Mouse (Mus musculus): Measurements from ENCODE around the gene Nap1l5.

Gene Nap1l5

DNA sequence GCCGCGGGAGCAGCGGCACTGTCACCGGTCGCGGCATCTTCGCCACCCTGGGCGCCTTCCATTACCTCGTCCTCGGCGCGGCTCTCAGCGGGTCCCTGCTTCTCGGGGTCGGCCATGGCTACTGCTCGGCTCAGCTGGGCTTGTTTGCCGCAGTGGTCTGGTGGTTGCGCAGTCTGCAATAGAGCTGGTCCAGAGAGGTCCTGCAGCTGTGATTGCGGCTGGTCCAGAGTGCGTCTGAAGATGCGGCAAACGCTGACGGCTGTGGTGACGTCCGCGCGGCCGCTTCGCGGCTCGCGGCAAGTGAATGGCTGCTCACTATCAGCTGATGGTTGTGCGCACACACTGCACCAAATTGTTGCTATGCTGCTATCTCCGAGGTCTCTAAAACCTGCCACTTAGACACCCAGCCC, at the start of gene Nap1l5:
Gene Nap1l5 (minus strand): TSS at position 225 of the 410 bp plus-strand sequence.
- DNase-seq = peak; percentile 31

DNA sequence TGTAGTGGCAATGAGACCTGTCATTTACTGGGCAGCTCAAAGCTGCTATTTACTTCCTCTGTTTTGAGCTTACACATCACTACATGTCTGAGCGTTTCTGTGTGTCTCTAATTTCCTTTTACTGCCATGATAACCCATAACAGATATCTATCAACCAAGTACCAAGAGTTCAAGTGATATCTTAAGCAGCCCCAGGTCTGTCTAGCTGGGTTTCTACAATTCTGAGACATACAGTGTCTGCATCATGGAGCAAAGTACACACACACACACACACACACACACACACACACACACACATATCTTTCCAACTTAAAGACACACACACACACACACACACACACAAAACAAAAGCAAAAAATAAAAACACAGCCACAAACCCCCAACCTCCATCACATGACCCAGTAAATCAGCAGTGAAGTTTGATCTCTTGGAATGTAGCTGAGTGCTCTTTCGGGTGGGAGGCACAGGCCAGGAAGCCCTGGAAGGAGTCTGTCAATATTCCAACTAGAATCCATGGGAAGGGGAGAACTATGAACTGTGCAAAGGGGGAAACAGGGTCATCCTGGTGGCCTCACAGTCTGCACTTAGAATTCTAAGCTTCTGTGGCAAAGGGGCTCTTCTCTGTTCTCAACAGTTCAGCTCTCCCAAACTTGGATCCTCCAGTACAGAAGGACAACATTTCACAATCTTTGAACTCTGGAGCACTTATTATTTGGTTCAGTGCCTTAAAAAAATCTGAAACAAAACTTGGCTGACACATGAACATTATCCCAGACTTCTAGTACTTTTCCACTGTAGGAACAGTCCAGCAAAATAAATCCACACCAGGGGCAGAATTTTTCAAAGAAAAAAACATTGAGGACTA, 44.5 kb upstream of the Nap1l5 start:
- peak; percentile 59 for DNase-seq

DNA sequence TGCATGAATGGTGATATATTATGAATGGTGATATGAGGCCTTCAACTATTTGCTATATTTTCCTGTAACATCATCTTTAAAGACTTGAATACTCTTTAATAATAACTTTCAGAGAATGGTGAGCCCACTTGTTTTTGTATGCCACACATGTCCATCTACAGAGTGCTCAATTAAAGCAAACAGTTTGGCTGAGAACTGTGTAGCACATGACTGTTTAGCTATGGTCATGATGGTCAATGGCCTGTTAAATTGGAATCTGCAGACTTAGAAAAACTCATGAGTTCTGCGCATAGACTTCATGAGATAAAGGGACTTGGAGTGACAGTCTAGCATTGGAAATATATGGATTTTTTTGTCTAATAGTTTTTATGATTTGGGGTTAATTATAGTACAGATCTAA, 43.5 kb upstream of the Nap1l5 start:
- no peak for DNase-seq

DNA sequence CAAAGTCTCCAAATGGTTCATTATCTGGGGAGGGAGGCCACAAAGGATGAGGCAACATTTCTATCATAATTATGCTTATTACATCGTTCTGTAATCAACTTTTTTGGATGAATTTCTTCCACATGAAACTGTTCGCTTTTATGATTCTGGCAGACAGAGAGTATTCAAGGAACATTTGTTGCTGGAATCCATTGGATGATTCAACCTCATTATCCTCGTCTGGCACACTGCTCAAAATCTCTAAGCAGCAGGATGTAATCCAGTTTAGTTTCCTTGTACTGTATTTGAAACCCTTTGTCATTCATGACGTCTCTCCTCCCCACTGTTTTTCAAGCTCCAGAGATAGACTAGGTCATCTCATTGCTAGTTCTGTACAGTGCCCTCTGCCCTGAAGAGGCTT, 40.0 kb upstream of the Nap1l5 start:
- no peak for DNase-seq

DNA sequence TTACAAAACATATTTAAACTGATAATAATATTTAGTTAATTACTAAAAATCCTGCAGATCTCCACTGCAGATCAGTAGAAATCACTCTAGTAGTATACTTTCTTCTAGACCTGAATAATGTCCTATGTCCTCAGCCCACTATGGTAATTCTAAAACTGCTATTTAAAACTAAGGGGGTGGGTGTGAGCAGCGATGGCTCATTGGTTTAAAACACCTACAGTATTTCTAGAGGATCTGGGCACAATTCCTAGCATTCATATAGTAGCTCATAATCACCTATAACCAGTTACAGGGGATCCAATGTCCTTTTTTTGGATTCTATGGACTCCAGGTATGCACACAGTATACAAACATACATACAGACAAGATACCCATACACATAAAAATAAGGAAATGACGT, 39.4 kb upstream of the Nap1l5 start:
- no peak for DNase-seq

DNA sequence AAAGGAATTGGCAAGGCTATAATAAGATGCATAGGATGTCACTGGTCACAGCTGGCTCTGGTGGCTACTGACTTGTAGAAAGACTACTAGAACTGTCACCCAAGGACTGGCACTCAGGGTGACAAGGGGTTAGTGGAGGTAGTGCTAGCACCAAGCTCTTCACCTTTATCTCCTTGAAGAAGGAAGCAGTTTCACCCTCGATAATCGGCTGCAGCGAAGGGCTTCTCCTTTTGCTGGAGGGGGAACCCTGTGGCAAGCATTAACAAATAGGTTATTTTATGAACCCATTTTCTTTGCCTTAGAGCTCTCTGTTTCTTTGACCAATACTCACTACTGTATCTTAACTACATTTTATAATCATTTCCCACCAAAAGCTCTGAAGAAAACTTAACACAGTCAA, 37.1 kb upstream of the Nap1l5 start:
- no peak for DNase-seq

DNA sequence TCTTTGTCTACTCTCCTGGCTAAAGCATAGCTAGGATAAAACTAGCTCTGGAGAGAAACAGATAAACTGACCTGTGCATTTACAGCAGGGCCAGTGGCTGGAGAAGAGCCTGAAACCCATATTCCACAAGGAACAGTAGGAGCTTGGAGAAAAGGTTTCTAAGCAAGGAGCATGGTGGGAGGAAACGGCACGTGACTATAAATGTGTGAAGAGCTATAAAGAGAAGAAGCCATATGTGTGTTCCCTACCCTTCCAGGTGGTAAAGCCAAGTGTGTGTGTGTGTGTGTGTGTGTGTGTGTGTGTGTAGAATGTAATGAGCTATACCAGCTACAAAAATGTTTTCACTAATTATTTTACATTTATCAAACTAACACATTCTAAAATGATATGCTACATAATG, 35.4 kb upstream of the Nap1l5 start:
- DNase-seq = no peak

DNA sequence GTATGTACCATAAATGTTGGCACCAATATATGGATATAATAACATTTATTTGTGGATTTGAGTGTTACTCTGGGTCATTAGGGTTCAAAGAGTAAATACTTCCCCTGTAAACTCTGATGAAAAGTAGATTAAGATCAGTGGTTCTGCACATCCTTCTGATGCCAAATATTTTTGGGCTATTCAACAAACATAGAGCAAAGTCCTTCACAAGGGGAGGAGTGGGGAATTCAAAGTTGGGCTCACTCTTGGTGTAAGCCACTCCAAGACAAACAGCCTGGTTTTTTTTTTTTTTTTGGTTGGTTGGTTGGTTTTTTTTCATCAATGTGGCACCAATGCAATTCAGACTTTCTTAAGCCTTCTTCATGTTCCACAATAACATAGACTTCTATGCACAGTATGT, 30.9 kb upstream of the Nap1l5 start:
- no peak for DNase-seq

DNA sequence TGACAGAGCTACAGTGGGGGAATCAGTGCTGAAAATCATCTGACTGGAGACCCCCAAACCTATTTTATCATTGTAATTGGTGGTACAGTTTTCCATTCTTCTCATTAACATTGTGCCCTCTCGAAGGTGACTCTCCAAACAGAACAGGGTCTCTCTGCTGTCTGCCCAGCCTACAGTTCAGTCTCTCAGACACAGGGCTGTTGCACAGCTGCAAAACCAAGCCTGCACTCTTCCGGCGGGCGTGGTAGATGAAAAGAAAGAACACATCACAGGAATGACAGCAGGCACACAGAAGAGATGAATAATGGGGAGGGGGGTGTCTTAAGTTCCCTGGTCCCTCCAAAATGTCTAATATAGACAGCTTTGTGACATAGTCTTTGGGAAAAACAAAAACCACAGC, 27.3 kb upstream of the Nap1l5 start:
- DNase-seq = no peak

DNA sequence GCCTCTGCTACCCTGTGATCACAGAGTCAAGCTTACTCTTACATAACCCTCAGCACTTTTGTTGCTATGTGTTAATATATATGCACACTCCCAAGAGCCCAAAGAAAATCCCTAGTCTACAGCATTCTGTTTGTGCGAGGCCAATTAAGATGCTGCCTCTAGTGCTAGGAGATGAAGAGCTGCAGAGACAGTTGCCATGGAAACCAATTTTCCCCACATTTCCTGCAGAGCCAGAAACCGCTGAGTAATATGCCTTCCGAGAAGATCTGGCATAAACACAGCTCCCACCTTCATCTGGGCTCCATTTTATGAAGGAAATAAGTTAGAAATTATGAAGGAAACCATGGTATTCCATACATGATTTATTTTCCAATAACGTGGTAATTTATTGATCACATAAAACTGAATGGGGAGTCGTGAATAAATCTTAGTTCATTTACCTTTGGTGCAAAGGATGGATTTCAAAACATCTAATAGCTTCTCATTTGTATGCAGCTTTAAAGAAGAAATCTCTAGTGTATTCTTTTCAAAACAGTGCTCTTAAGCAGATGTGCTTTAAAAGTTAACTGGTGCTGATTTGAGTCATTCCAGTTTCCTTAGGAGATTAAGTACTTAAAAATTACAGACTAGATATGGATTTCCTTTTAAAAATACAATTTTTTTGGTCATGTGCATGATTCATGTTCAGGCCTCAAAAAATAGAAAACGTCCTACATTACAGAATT, 26.5 kb upstream of the Nap1l5 start:
- DNase-seq = no peak

DNA sequence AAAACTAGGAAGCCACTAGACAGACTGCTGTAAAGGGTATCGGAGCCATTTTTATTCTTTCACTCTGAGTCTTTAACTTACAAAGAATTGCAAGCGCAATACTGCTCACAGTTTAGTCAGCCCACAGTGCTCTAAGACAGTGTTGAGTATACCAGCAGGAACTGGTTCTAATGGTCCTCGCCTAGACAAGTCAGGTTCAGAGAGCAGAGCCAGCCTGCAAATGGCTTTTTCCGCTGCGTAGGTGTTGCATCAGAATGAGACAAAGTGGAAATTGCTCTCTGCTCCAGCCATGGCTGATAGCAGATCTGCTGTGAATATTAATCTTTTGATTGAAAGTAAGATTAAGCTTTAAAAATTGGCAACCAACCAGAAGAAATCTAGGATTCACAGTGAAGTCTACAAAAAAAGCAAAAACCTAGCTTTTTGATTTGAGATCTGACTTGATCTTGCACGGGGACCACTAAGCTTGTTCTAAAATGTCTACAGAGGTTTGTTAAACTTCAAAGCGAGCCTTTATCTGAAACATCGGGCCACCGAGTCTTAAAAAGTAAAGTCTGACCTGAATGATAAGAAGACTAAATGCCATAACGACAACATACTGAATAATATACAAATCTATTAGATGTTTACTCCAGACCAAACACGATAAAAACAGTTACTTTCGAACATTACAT, 25.8 kb upstream of the Nap1l5 start:
- DNase-seq = no peak

DNA sequence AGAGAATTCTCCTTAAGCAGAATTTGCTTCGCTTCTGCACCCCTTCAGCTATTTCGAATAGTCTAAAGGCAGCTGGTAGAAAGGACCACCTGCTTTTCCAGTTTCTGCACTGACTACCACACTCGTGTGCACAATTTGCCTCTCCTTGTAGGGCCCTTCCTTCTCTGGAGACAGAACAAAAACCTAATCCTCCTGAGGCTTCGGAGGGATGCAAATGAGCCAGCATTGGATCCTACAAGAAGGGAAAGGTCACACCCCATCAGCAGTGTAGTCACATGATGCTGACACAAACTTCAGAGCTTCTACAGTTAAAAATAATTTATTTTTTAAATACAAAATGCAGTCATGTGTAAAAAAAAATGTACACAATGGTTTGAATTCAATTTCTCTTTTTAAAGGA, 24.3 kb upstream of the Nap1l5 start:
- DNase-seq = no peak

DNA sequence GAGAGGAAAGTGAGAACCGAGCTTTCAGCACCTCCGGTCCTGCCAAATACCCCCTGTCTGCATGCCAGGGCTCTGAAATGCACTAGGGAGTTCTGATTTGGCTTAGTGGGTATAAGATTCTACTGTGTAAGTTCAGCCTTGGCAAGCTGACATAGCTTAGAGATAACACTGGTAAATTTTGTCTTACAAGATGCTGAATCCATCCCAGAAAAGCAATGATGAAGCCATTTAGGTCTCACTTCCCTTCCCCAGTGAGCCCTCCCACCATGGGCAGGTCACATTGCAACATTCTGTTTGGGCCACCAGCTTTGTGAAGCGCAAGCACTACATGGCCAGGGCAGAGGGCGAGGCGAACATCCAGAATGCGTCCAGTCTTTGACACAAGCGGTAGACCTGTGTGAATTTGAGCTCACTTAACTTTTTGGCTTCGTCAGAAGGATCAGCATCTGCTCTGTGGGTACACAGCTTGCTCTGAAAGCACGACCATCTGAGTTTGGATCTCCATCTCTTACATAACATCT, 23.1 kb upstream of the Nap1l5 start:
- peak; percentile 48 for DNase-seq

DNA sequence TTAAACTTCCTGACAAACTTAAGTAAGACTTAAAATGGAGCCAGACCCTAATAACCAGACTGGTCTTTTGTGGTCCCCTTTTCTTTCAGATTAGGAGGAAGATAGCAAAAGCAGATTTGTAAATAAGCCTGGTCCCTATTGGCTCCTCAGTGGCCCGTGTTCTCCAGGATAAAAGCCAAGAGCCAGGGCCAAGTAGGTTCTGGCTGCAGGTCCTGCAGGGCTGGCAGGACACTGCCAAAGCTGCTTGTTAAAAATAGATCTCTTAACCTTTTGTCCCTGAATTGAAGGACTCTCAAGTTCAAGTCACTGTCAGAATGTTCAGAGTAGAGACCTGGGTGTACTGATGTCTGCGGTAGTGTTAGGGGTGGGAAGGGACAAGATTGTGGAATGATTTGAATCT, 21.0 kb upstream of the Nap1l5 start:
- peak; percentile 61 for DNase-seq

DNA sequence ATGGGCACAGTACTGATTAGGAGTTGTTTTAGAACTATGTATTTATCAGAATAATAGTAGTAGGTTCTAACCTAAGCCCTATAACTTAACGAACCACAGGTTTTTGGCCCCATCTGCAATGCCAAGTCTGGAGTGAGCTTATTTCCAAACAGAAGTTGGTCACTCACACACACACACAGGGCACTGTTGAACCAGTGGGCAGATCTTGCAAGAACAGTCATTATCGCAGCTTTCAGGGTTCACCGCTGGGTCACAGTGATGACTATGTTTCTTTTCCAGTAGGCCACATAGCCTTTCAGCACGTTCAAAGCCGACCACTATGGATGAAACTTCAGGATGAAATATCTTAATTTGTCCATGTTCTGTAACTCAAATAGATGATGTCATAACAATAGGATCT, 15.6 kb upstream of the Nap1l5 start:
- DNase-seq = no peak

DNA sequence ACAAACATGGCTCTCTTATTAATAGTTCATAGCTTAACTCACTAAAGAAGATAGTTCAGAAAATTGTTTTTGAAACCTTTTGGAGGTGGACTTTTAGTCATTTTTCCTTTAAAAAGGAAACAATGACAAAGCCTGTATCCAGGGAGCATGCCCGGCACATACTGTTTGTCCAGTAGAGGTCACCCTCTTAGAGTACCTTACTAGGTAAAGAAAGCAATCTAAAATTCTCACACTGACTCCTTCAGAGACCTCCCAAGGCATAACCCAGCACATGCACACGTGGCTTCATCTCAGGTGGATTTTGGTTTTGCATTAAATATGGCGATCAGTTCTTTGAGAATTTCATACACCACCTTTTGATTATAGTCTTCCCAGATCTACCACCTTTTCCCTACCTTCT, 14.7 kb upstream of the Nap1l5 start:
- no peak for DNase-seq

DNA sequence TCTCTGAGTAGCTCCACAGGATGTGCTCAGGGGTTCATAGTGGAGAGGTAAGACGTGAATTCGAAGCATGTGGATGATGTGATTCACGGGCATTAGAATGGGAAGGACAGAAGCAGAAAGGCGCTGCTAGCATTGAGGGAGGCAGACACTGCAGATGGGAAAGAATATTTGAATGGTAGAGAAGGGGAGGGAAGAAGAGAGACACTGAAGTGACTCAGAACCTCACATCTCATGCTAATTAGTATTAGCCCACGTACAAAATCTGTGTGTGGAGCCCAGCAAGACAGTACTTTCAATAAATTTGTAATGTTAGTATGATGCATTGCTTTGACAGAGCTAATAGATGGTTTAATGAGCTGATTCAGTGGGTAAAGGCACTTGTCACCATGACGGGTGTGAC, 13.9 kb upstream of the Nap1l5 start:
- no peak for DNase-seq

DNA sequence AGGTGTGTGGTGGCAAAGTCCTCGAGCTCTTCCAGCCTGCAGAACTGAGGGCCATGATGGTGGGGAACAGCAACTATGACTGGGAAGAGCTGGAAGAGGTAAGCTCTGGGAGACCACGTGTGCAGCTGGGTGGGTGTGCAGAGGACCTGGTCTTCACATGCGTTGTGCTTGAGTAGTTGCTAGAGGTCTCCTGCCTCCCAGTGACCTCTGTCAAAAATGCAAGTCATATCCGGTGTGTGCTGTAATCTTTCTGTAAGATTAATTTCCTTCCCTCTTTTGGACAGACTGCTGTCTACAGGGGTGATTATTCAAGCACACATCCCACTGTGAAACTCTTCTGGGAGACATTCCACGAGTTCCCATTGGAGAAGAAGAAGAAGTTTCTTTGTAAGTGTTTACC, 9.6 kb upstream of the Nap1l5 start:
- no peak for DNase-seq

DNA sequence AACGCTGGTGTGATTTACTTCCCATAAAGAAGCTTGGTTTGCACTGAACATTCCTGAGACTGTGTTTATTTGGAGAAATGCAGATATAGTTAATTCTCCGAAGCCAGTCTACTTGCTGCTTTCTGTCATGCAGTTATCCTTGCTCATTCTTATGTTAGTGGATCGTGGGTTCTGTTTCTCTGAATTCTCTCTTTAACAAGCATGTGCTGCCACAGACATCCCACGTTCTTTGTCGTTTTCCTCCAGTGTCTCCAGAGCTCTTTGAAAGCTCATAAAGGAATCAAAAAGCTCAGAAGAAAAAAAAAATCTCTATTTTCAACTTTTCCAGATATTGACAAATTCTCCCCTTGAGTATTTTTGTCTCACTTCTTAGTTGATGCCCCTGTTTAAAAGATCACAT, 7.1 kb upstream of the Nap1l5 start:
- DNase-seq = no peak

DNA sequence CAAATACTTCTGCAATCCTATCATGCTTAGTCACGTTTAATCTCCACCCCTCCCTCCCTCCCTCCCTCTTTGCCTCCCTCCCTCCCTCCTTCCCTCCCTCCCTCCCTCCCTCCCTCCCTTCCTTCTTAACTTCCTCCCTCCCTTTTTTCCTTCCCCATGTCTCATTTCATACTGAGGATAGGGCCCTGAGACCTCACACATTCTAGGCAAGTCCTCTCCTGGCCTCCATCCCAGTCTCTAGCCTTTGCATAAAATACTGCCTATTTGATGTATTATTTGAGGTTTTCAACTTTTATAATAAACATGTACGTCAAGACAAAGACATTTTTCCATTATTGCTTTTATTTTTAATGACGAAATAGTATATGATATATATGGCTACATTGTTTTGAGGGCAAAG, 6.7 kb upstream of the Nap1l5 start:
- DNase-seq = no peak

DNA sequence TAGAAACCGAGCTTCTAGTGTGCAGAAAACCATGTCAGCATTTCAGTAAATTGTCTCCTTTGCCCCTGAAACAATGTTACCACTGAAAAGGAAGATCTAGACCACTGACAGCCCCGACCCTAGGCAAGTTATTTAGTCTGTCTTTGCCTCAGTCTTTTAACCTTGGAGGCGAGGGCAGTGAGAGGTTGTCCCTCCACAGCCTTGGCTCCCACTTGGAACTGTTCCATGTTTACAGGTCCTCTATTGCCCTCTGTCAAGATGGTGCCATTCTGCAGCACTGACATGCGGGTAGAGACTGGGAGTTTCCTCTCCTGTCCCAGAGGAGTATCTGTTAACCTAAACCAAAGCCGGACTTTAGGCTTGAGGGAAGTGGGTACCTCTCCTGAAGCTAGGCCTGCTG, 6.0 kb upstream of the Nap1l5 start:
- no peak for DNase-seq

DNA sequence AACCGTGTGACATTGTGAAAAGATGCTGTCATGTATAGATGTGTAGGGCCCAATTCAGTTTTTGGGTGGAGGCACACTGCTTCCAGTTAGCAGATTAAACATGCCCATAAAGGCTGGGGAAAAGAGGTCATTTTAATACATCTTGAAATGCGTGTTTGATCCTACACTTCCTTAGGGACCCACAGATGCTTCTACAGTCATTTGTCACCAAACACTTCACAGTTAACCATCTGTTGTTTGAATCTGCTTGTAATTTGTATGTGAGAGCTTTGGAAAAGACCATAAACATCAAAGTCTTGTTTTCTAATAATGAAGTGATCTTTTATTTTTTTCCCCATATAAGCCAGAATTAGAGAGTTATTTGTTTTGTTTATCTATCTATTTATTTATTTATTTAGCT, 915 bp upstream of the Nap1l5 start:
- DNase-seq = no peak

DNA sequence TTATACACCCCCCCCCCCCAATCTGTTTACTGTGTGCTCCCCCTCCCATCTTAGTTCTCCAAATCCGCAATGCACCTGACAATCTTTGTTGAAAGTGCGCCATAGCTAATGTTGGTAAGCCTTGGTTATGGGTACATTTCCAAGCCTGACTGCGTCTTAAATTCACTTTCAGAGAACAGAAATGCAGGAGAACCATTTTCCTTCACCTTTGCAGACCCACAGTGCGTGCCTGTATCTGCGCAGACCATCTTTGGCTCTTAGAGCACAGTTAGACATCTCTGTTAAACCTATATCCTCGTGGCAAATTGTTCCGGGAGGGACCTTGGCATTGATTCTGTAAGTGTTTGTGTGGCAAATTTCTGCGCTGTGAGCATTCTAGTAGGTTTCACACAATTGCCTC, 460 bp upstream of the Nap1l5 start:
- DNase-seq = no peak

DNA sequence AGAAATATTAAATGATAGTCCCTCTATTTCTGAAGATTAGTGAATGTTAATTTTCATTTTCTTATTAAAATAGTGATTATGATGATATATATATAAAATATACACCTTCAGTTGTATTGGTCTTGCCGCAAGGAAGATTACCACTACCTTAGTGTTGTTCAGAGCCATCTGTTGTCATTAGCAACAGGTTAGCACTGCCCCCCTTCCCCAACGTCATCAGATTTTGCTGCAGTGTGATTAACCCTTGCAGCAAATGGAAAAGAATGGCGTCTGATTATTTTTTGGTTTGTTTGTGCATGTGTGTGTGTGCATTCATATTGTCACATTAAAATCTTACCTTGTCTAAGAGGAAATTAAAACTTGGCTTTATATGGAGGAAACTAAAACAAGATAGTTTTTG, 2.3 kb downstream of the Nap1l5 start:
- DNase-seq = no peak
